Mouse (Mus musculus) MN1 (cell line): ENCODE measurements around the gene Serpina6.

Source experiments
- DNase-seq: peaks from one replicate; pipeline ENCODE4 v3.0.0-alpha.2; 2016; ENCODE audit warnings: low spot score

Gene Serpina6

DNA sequence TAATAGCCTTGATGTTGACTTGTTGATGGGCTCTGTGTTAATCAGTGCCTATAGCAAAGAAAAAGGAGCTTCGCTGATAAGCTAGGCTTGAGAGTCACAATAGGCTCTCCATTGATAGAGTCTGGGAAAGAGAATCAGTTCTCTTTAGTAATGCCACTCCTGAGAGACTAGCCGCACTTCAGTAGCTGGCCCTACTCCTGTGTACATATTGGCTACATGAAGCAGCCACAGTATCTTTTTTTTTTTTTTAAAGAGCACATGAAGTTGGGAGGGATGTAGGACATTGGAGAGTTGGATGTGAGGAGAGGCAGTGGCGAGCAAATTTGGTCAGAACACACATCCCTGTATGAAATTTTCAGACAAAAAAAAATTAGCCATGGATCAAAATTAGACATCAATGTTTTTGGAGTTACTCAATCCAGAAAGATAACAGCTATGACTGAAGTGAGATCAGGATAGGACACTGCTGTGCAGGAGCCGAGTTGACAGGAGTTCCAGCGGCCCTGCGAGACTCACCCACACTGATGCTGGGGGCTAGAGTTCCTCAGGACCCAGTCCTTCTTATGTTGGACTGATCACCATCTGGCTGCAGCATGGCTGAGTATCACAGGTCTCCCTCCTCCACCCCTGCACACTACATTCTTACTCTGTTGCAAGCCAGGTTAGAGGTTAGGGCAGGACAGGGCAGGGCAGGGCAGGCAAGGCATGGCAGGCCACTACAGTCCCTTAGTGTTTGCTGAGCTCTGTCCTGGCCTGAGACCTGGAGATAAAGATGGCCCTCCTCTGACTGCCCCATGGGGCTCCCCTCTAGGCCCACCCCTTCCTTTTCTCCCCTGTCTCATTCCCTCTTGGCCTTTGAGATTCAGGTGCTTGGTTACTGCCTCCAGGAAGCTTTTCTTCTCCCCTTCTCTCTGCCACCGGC is 1.6 kb downstream of the Serpina6 start:
- no peak for DNase-seq

DNA sequence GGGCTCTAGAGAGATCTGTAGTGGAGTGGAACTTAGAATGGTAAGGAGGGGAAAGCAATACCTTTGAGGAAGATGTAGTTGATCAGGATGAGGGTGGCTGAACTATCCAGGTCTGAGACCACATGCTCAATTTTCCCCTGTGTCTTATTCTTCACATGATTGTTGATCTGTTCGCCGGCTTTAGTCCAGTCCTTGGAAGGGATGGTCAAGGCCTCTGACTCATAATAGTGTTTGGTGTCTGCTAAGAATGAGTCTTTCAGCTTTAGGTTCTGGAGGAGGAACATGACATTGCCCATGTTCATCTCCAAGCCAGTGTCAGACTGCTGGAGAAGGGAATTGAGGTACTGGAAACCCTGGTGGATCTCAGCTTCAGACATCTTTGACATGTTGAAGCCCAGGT is 3.2 kb downstream of the Serpina6 start:
- no peak for DNase-seq

DNA sequence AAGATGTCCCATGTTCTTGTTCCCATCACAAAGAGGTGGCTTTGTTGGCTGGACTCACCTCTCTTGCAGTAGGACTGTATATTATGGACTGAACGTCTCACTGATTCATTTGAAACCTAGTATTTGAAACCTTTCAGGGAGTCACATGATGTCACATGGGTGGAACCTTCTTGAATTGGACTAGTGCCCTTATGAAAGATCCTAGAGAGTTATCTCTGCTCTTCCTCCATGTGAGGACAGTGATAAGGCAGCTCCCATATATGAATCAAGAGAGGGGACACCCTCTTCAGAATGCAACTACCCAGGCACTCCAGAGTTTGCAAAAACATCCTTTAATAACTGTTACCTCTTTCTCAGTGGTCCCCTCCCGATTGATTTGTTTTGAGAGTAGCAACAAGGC is 10.7 kb downstream of the Serpina6 start:
- DNase-seq, result no peak

DNA sequence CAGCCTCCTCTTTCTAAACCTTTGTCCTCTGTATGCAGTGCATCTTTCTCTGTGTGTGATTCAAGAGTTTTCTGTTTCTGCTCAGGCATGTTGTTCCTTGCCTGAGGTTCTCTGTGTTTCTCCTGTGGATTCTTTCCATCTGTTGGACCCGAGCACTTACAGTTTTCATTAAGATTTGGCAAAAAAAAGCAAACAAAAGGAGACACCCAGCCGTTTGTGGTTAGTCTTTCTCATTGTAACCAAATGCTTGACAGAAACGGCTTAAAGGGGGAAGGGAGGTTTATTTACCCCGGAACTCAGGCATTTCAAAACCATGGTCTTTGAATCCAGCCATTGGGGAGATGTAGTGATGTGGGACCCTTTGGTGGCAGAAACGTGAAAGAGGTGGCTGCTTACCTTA is 12.4 kb downstream of the Serpina6 start:
- no peak for DNase-seq

DNA sequence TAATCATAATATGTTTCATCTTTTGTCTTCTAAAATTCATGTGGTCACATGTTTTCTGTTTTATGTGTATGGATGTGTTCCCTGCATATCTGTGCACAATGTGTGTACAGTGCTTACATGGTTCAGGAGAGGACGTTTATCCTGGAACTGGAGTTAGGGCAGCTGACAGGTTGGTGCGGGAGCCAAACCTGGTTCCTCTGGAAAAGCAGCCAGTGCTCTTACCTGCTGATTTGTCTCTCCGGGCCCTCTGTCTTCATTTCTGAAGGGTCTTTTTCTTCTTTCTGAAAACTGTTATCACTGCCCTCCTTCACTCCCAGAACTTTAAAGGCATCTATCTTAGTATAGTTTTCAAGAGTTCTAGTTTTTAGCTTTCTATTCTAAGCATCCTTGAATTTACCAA is 13.2 kb downstream of the Serpina6 start:
- no peak for DNase-seq

DNA sequence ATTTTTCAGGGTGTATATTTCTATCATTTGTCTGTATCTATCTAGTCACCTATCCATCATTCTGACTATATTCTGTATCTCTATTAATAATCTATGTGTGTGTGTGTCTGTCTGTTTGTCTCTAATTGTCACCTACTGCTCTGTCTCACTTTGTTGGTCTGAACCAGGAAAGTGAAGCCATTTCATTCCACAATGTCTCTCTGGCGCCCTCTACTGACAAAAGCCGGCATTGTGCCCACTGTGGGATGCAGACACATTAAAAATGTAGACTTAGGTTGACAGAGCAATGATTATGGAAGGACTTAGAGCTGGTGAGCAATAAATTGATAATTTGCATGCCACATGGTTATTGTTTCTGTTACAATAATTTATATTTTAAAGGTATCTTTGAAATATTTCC is 13.7 kb downstream of the Serpina6 start:
- peak; percentile 17 for DNase-seq

DNA sequence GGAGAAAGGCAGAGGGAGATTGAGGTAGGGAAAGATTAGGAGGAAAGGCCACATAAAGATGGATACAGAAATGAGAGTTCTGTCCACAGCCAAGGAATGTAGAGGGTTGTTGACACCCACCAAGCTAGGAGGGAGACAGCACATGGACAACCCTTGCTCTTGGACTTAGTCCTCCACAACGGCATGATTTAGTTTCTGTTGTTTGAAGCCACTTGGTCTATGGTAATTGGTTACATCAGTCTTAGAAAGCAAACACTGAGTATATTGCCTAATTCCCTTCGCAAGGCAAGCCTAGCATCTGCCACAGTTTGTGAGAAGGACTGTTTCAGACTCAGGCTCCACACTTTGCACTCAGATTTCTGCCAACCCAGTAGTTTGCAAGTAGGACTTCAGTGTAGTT is 21.2 kb downstream of the Serpina6 start:
- DNase-seq, result no peak

DNA sequence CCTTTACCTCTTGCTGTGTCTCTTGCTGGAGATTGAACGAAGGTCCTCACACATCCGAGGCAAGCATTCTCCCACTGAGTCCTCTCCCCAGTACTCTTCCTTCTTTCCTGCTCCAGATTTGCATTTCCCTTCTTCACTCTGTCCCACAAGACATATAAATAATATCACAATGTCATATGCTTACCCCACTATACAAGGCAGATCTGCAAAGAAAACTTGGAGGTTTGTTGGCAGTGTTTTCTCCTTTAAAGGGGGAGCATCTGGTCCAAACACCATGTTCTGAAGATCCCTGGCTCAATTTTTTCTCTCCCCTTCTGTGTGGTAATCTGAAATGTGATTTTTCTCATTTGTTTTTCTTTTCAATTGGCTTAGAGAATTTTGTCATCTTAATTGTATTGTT is 22.6 kb downstream of the Serpina6 start:
- no peak for DNase-seq

DNA sequence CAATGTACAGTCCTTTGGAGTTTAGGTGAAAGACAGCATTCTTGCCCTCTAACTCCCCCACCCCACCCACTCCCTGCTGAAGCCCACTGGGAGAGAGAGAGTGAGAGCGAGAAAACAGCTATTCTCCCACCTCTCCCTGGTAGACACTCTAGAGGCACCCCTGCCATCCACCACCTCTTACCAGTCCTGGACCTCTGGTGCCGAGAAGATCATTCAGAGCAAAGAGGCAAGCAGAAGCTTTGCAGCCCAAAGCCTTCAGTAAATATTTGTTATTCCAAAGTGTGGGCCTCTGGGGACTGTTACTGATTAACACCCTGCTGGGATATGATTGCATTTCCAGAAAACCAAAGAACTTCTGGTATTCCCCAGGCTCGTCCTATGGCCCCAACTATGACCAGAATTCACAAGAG is 25.8 kb downstream of the Serpina6 start, which contains the start of gene Serpina10:
Serpina10 (minus strand) TSS at position 242 of the 410 bp plus-strand sequence.
- DNase-seq, result no peak

DNA sequence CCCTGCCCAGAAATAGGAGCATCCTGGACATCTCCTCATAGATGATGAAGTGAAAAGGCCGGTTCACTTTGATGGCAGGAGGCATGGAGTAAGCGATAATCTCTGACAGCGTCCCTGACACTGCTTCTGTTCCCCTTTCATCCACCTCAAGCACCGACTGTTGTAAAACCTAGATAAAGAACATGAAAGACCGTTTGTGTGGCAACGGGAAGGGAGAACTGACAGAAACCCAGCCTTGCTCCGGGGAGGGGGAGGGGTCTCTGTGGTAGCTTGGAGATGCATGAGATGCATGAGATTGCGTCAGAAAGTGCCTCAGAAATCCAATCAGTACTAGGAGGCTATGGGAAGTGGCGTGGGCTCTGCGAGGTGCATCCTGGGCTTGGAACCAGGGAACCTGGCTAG is 40.2 kb downstream of the Serpina6 start:
- no peak for DNase-seq

DNA sequence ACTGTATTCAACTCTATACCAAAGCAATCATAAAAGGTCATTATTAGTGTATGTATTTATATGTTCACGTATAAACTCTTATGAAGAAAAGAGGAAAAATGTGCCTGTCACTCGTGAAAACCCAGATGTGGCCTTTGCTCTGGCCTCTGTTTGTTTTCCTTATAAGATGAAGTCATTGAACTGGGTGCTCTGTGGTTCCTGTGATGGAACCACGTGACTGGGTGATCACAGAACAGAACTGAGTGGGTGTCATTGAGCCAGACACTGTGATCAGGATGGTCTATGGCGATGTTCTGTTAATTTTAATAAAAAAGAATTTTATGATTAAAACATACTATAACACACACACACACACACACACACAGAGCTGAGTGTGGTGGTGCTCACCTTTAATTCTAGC is 41.3 kb downstream of the Serpina6 start:
- DNase-seq, result no peak

DNA sequence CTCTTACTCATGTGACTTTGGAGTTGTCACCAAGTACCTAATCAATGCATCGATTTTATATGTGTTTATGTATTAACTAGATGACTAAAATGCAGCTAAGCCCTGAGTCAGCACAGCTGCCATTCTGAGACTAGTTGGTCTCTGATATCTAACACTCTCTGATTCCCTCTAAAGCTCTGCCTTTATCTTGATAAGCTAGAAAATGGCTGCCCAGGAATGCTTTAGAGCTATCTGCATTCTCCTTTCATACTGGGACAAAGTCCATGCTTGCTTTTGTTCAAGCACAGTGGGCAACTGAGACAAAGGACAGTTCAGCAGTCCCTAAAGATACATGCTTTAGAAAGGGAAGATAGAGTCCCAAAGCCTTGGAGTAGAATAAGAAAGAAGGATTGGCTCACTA is 41.9 kb downstream of the Serpina6 start:
- DNase-seq, result no peak

DNA sequence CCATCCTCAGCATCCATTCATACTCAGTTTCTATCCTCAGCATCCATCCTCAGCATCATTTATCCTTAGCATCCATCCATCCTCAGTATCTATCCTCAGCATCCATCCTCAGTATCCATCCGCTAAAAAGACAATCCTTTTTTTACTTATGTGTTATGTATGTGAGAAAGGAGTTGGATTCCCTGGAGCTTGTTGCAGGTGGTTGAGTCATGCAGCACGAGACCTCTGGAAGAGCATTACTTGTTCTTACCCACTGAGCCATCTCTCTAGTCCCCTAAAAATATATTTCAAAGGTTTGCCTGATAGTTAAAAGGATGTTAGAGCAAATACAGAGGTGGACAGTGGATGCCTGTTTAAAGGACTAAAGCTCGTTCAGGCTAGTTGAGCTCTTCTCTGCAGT is 55.2 kb downstream of the Serpina6 start:
- DNase-seq, result no peak

DNA sequence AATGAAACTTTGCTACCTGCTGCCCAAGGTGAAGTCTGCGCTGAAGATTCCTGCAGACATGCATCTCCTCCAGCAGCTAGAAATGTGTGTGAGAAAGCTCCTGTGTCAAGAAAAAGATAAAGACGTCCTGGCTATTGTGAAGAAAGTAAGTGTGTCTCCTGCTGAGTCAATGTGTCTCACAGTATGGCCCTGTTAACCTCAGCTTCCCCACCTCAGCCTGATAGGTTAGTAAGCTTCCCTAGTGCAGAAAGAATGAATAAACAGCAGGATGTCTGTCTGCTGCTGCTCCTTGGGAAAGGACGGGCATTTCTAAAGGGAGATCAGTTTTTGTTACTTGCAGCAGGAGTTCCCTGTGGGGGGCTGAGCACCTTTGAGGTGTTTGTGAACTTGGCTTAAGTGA is 56.6 kb downstream of the Serpina6 start:
- DNase-seq, result no peak

DNA sequence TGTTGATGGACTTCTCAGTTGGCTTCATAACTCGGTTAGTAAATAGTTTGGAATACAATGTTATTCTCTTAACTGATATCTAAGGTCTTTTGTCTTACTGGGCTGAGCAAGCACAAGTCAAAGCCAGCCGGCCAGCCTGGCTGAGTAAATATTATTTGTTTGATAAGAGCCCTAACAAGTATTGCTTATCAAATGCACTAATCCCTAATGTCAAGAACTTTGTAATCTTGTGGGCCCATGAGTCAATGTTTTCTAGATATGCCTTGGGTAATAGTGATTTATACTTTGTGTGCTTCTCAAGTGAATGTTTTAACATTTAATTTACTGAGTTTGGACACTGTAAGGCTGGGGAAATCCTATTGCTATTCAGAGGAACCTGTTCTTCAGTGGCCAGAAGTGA is 58.6 kb downstream of the Serpina6 start:
- no peak for DNase-seq
